Mouse (Mus musculus) mesoderm, embryonic 11.5 days (tissue): Measurements from ENCODE around the gene Sorcs2.
A peak's percentile ranks its signal among the peaks of the same experiment; 100 is the strongest.

ENCODE experiments used
- DNase-seq: peaks from one replicate; pipeline ENCODE4 v3.0.0-alpha.2; 2012; ENCODE audit warnings: low read depth, low spot score

Sorcs2 gene

GRCm38 (mm10) chr5:36130393-36131011 lies 267.4 kb downstream of the Sorcs2 start:
- DNase-seq: no peak

GRCm38 (mm10) chr5:36129661-36130060 lies 268.3 kb downstream of the Sorcs2 start:
- no peak for DNase-seq

- no peak for DNase-seq
Measured at GRCm38 (mm10) chr5:36128513-36128912, 269.4 kb downstream of the Sorcs2 start.

GRCm38 (mm10) chr5:36124993-36125392 lies 272.9 kb downstream of the Sorcs2 start:
- DNase-seq: no peak

- DNase-seq: no peak
Measured at GRCm38 (mm10) chr5:36122987-36123386, 275.0 kb downstream of the Sorcs2 start.

- DNase-seq: peak; percentile 77
Measured at GRCm38 (mm10) chr5:36120931-36121341, 277.0 kb downstream of the Sorcs2 start.

GRCm38 (mm10) chr5:36118061-36118460 lies 279.9 kb downstream of the Sorcs2 start:
- DNase-seq: no peak

GRCm38 (mm10) chr5:36115519-36115918 lies 282.4 kb downstream of the Sorcs2 start:
- no peak for DNase-seq

GRCm38 (mm10) chr5:36113696-36114095 lies 284.2 kb downstream of the Sorcs2 start:
- DNase-seq: no peak

- no peak for DNase-seq
Measured at GRCm38 (mm10) chr5:36112696-36113095, 285.2 kb downstream of the Sorcs2 start.

- no peak for DNase-seq
Measured at GRCm38 (mm10) chr5:36111516-36111915, 286.4 kb downstream of the Sorcs2 start.

- no peak for DNase-seq
Measured at GRCm38 (mm10) chr5:36108339-36108887, 289.5 kb downstream of the Sorcs2 start.

GRCm38 (mm10) chr5:36103483-36103882 lies 294.5 kb downstream of the Sorcs2 start:
- no peak for DNase-seq

GRCm38 (mm10) chr5:36101129-36101528 lies 296.8 kb downstream of the Sorcs2 start:
- no peak for DNase-seq

GRCm38 (mm10) chr5:36100488-36100887 lies 297.5 kb downstream of the Sorcs2 start:
- no peak for DNase-seq

GRCm38 (mm10) chr5:36099662-36100061 lies 298.3 kb downstream of the Sorcs2 start:
- DNase-seq: no peak

GRCm38 (mm10) chr5:36096046-36096445 lies 301.9 kb downstream of the Sorcs2 start:
- DNase-seq: no peak

GRCm38 (mm10) chr5:36090036-36090435 lies 307.9 kb downstream of the Sorcs2 start:
- no peak for DNase-seq

GRCm38 (mm10) chr5:36089243-36089642 lies 308.7 kb downstream of the Sorcs2 start:
- DNase-seq: no peak

GRCm38 (mm10) chr5:36086931-36087330 lies 311.0 kb downstream of the Sorcs2 start:
- no peak for DNase-seq

GRCm38 (mm10) chr5:36085621-36086020 lies 312.3 kb downstream of the Sorcs2 start:
- no peak for DNase-seq

GRCm38 (mm10) chr5:36083869-36084565 lies 313.9 kb downstream of the Sorcs2 start:
- DNase-seq: no peak

GRCm38 (mm10) chr5:36081021-36081420 lies 316.9 kb downstream of the Sorcs2 start:
- no peak for DNase-seq
